In the genomic region with DNA sequence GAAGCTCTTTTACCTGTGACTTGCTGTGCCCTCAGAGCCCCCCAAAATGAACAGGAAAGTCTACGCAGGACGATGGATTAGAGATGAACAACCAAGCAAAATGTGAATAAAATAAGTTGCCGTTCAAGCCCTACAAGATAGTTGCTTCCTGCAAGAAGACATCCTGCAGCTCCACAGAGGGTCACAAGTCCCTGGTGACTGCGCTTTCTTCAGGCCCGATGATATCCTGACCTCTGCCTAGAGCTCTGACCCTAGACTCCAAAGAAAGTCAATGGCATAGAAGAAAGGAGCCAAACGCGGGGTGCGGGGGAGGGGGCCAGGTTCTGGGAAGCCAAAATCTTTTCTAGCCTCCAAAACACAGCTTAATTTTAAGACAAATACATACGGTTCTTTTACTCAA, we compare ENCODE assay signal across 15 mouse cellular contexts. TPM values are rescaled to one million over a fixed set of nuclear protein-coding genes. Genes with fewer than 3 reads are reported as not detected.
DNase-seq lines count a peak whose midpoint lies in the region; ATAC-seq and TF ChIP-seq lines count a peak whose summit lies in the region.
"Had no signal": no experiment of that assay in that cellular context is flagged by ENCODE, and none has a peak within 500 bp of the region (broad histone marks: within the 10 kb centered on the region; RNA-seq: fewer than 3 reads in every experiment).

No protein-coding gene starts in this region.

- no peak overlapping the region for H3K27ac ChIP-seq in forebrain, embryonic 11.5 days (ENCODE audit: low read depth, low read length)
- H3K27ac ChIP-seq in forebrain, postnatal 0 days (ENCODE audit: low read depth, low read length): no peak overlapping the region
- H3K27ac ChIP-seq in limb, embryonic 12.5 days: peak overlapping the region; percentile 77; the same call in 1 of the 2 replicates
- peak overlapping the region; percentile 77 for H3K27ac ChIP-seq in midbrain, postnatal 0 days (ENCODE audit: low read depth, low read length)
- H3K27ac ChIP-seq: heart, adult 2 months; liver, embryonic 15.5 days had no signal

- intact Hi-C loops in left cerebral cortex, postnatal 25 days (cut with DNase I): no loop called here

- under 1% methylated on average over 9 of the region's 9 CpGs for WGBS in forebrain, embryonic 11.5 days
- WGBS in forebrain, postnatal 0 days: 11% methylated on average over 9 of the region's 9 CpGs
- WGBS in limb, embryonic 12.5 days: 5% methylated on average over 9 of the region's 9 CpGs
- WGBS in midbrain, postnatal 0 days: 4% methylated on average over 9 of the region's 9 CpGs

- peak overlapping the region; percentile 18; the same call in 1 of the 2 replicates for H3K4me2 ChIP-seq in forebrain, embryonic 11.5 days (ENCODE audit: low read depth, low read length, severe bottlenecking)
- peak overlapping the region; percentile 41; the same call in 1 of the 2 replicates for H3K4me2 ChIP-seq in forebrain, postnatal 0 days (ENCODE audit: low read depth)
- H3K4me2 ChIP-seq in limb, embryonic 12.5 days: peak overlapping the region; percentile 71
- peak overlapping the region; percentile 68 for H3K4me2 ChIP-seq in midbrain, postnatal 0 days (ENCODE audit: low read depth, low read length, poor library complexity, severe bottlenecking)

- DNase-seq in forebrain, embryonic 11.5 days (ENCODE audit: low spot score): no peak
- no peak for DNase-seq in forebrain, postnatal 0 days
- no peak for DNase-seq in midbrain, postnatal 0 days (ENCODE audit: low spot score)
- no peak for DNase-seq in left cerebral cortex, postnatal 25 days (ENCODE audit: low spot score in 2 of 2)
- no peak for DNase-seq in spleen, adult 18-20 months
- no peak for DNase-seq in lung, postnatal 10 days
- DNase-seq in kidney, postnatal 4 days: no peak
- DNase-seq: adrenal gland, adult 8-10 months; cerebellum, postnatal 36 days; heart, adult 2 months; right cerebral cortex, adult 18-20 months had no signal

- H3K4me3 ChIP-seq in forebrain, embryonic 11.5 days (ENCODE audit: low read depth, low read length): peak overlapping the region; percentile 24
- H3K4me3 ChIP-seq in forebrain, postnatal 0 days (ENCODE audit: low read depth, low read length): peak overlapping the region; percentile 16
- peak overlapping the region; percentile 45 for H3K4me3 ChIP-seq in limb, embryonic 12.5 days (replicated peaks)
- H3K4me3 ChIP-seq in midbrain, postnatal 0 days (ENCODE audit: low read depth, low read length): peak overlapping the region; percentile 44
- H3K4me3 ChIP-seq: heart, adult 2 months; liver, embryonic 15.5 days had no signal

- peaks cover 21% of the 10 kb centered on the region; the same call in 1 of the 2 replicates for H3K4me1 ChIP-seq in forebrain, embryonic 11.5 days (replicated peaks; ENCODE audit: control insufficient read depth, insufficient read depth, low read length)
- peaks cover 10% of the 10 kb centered on the region for H3K4me1 ChIP-seq in forebrain, postnatal 0 days (ENCODE audit: insufficient read depth)
- peaks cover 46% of the 10 kb centered on the region for H3K4me1 ChIP-seq in limb, embryonic 12.5 days (replicated peaks)
- 0 out of 2 replicates have a peak, but pooled peaks cover 2% of the 10 kb centered on the region for H3K4me1 ChIP-seq in midbrain, postnatal 0 days (ENCODE audit: insufficient read depth, low read length)

- TF ChIP-seq CTCF in forebrain, postnatal 0 days (IDR thresholded peaks at IDR 0.05; ENCODE audit: low read depth): no peak
- no peak for TF ChIP-seq CTCF in midbrain, postnatal 0 days (IDR thresholded peaks at IDR 0.05)

- H3K36me3 ChIP-seq in forebrain, embryonic 11.5 days (ENCODE audit: control insufficient read depth, insufficient read depth, low read length): no peaks in the 10 kb centered on the region
- no peaks in the 10 kb centered on the region; the same call in 1 of the 2 replicates for H3K36me3 ChIP-seq in forebrain, postnatal 0 days (ENCODE audit: insufficient read depth)
- H3K36me3 ChIP-seq in limb, embryonic 12.5 days: peaks cover 8% of the 10 kb centered on the region; the same call in 1 of the 2 replicates
- H3K36me3 ChIP-seq in midbrain, postnatal 0 days (ENCODE audit: insufficient read depth, low read length): no peaks in the 10 kb centered on the region
- H3K36me3 ChIP-seq: liver, embryonic 15.5 days had no signal

- peaks cover 66% of the 10 kb centered on the region for H3K27me3 ChIP-seq in forebrain, embryonic 11.5 days (ENCODE audit: control insufficient read depth, insufficient read depth, low read length)
- H3K27me3 ChIP-seq in forebrain, postnatal 0 days (ENCODE audit: insufficient read depth, low read length): peaks cover 46% of the 10 kb centered on the region
- H3K27me3 ChIP-seq in limb, embryonic 12.5 days: peaks cover 68% of the 10 kb centered on the region
- peaks cover 16% of the 10 kb centered on the region for H3K27me3 ChIP-seq in midbrain, postnatal 0 days (ENCODE audit: insufficient read depth, low read length)

- no peaks in the 10 kb centered on the region for H3K9me3 ChIP-seq in forebrain, embryonic 11.5 days (ENCODE audit: control insufficient read depth, low read length)
- H3K9me3 ChIP-seq in forebrain, postnatal 0 days (ENCODE audit: low read length): no peaks in the 10 kb centered on the region
- H3K9me3 ChIP-seq in limb, embryonic 12.5 days: no peaks in the 10 kb centered on the region
- H3K9me3 ChIP-seq in midbrain, postnatal 0 days (ENCODE audit: low read length): no peaks in the 10 kb centered on the region
- H3K9me3 ChIP-seq: liver, embryonic 15.5 days had no signal

- H3K9ac ChIP-seq in forebrain, embryonic 11.5 days (ENCODE audit: low read length): no peak overlapping the region
- H3K9ac ChIP-seq in forebrain, postnatal 0 days: no peak overlapping the region
- H3K9ac ChIP-seq in limb, embryonic 12.5 days (replicated peaks): peak overlapping the region; percentile 63
- H3K9ac ChIP-seq in midbrain, postnatal 0 days (replicated peaks; ENCODE audit: low read length, poor library complexity, severe bottlenecking): peak overlapping the region; percentile 57
- H3K9ac ChIP-seq: liver, embryonic 15.5 days had no signal

- no peak for ATAC-seq in forebrain, embryonic 11.5 days (replicated peaks; ENCODE audit: low FRiP score)
- no peak for ATAC-seq in forebrain, postnatal 0 days
- ATAC-seq in limb, embryonic 12.5 days (ENCODE audit: insufficient number of reproducible peaks, insufficient read depth, low FRiP score, low TSS enrichment, low read depth): no peak
- no peak for ATAC-seq in midbrain, postnatal 0 days (ENCODE audit: low FRiP score)

RNA-seq across cellular contexts. Expression of a gene that starts 1.8 kb away (rescaled TPM):
- 34.3 and 35.3 TPM in 2 replicates for polyA plus RNA-seq in forebrain, embryonic 11.5 days (2014; fragmentation: Nextera tagmentation; extraction: Ambion mirVana)
- total RNA-seq in forebrain, postnatal 0 days (2014; rRNA removed): 19.1 and 30.9 TPM in 2 replicates
- 6.4 and 26.8 TPM in 2 replicates for polyA plus RNA-seq in forebrain, postnatal 0 days (2015; fragmentation: Nextera tagmentation; extraction: Ambion mirVana)
- 103 and 104 TPM in 2 replicates for polyA plus RNA-seq in limb, embryonic 12.5 days (2016; fragmentation: Nextera tagmentation; extraction: Ambion mirVana)
- 125 and 129 TPM in 2 replicates for total RNA-seq in midbrain, postnatal 0 days (2014; rRNA removed)
- 63.1 and 76.9 TPM in 2 replicates for polyA plus RNA-seq in midbrain, postnatal 0 days (2015; fragmentation: Nextera tagmentation; extraction: Ambion mirVana)
- total RNA-seq in left cerebral cortex, postnatal 25 days (2021): under 1 TPM; 0.66 to 0.85 TPM
- total RNA-seq: adrenal gland, adult 8-10 months; gastrocnemius, adult 18-20 months; heart, adult 2 months; neutrophil, adult 5-6 weeks had no signal
- polyA plus RNA-seq: heart, adult 2 months had no signal

RNA-seq across cellular contexts. Expression of a gene that starts 10.1 kb away (rescaled TPM):
- 44.3 and 47.7 TPM in 2 replicates for polyA plus RNA-seq in forebrain, embryonic 11.5 days (2014; fragmentation: Nextera tagmentation; extraction: Ambion mirVana)
- total RNA-seq in forebrain, postnatal 0 days (2014; rRNA removed): 33.0 and 37.4 TPM in 2 replicates
- 41.9 and 45.8 TPM in 2 replicates for polyA plus RNA-seq in forebrain, postnatal 0 days (2015; fragmentation: Nextera tagmentation; extraction: Ambion mirVana)
- polyA plus RNA-seq in limb, embryonic 12.5 days (2016; fragmentation: Nextera tagmentation; extraction: Ambion mirVana): 55.2 and 65.0 TPM in 2 replicates
- total RNA-seq in midbrain, postnatal 0 days (2014; rRNA removed): 35.6 and 68.9 TPM in 2 replicates
- polyA plus RNA-seq in midbrain, postnatal 0 days (2015; fragmentation: Nextera tagmentation; extraction: Ambion mirVana): 49.7 and 50.9 TPM in 2 replicates
- total RNA-seq in left cerebral cortex, postnatal 25 days (2021): 10 to 100 TPM; 14.4 to 15.8 TPM

Comparison
In these comparisons a context has a peak if more than half of its experiments do, and no peak if none do; other contexts are left out.
1. H3K27ac ChIP-seq: peak in limb, embryonic 12.5 days (single experiment) and midbrain, postnatal 0 days (single experiment); none in forebrain, embryonic 11.5 days (single experiment) and forebrain, postnatal 0 days (single experiment).
2. H3K4me2 ChIP-seq: peak in every context shown above with its lines; median percentile 71 in limb, embryonic 12.5 days; 68 in midbrain, postnatal 0 days; 41 in forebrain, postnatal 0 days; 18 in forebrain, embryonic 11.5 days.
3. H3K9ac ChIP-seq: peak in limb, embryonic 12.5 days (single experiment) and midbrain, postnatal 0 days (single experiment); none in forebrain, embryonic 11.5 days (single experiment) and forebrain, postnatal 0 days (single experiment).
4. Peak in every context shown above with its lines, with median percentiles within 50 percentile points of each other: H3K4me3 ChIP-seq.